Mouse (Mus musculus): Measurements from ENCODE around the gene Klhl8.

The Klhl8 gene

DNA sequence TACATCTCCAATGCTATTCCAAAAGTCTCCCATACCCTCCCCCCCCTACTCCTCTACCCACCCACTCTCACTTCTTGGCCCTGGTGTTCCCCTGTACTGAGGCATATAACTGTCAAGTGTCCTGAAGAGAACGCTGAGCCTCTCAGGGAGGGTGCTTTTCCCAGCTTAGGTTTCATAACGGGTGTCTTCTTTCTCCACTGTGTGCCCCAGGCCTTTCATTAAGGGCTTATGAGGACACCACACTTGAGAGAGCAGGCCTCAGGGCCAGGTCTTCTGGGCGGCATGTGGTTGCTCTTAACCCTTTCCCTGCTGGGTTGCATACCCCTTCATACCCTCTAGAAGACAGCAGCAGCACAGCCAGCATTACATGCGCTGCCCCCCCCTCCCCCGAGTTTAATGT, 64.5 kb downstream of the Klhl8 start:
- no peak for DNase-seq (ENCODE audit: low spot score in 2 of 2)

- no peak for DNase-seq (ENCODE audit: low spot score in 2 of 2)
These were observed 64.9 kb downstream of the Klhl8 start for GRCm38 (mm10) chr5:103846154-103846551.

GRCm38 (mm10) chr5:103845418-103846153, 65.5 kb downstream of the Klhl8 start:
- DNase-seq (ENCODE audit: low spot score in 2 of 2) = no peak

- DNase-seq (ENCODE audit: low spot score in 2 of 2) = no peak
These were observed 67.1 kb downstream of the Klhl8 start for GRCm38 (mm10) chr5:103843938-103844337.

- DNase-seq (ENCODE audit: low spot score in 2 of 2) = no peak
These were observed 71.8 kb downstream of the Klhl8 start for GRCm38 (mm10) chr5:103839265-103839626.

- no peak for DNase-seq (ENCODE audit: low spot score in 2 of 2)
These were observed 72.4 kb downstream of the Klhl8 start for GRCm38 (mm10) chr5:103838550-103839264.

- DNase-seq (ENCODE audit: low spot score in 2 of 2) = no peak
These were observed 74.8 kb downstream of the Klhl8 start for GRCm38 (mm10) chr5:103836148-103836784.

GRCm38 (mm10) chr5:103835471-103836147, 75.5 kb downstream of the Klhl8 start:
- no peak for DNase-seq (ENCODE audit: low spot score in 2 of 2)

DNA sequence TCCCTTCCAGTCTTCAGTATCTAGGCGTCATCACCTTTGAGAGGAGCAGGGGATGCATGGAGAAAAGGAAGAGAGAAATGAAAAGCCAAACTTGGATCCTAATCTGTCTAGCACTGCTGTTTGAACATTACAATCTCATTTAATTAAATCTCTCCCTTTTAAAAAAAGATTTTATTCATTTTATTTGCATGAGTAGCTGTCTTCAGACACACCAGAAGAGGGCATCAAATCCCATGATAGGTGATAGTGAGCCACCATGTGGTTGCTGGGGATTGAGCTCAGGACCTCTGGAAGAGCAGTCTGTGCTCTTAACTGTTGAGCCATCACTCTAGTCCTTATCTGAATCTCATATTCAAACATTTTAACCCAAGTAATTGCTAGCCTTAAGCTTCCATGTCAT, 80.2 kb downstream of the Klhl8 start:
- no peak for DNase-seq (ENCODE audit: low spot score in 2 of 2)

- no peak for DNase-seq (ENCODE audit: low spot score in 2 of 2)
These were observed 81.9 kb downstream of the Klhl8 start for GRCm38 (mm10) chr5:103829158-103829557.

GRCm38 (mm10) chr5:103828729-103829128, 82.3 kb downstream of the Klhl8 start:
- DNase-seq (ENCODE audit: low spot score in 2 of 2) = no peak

DNA sequence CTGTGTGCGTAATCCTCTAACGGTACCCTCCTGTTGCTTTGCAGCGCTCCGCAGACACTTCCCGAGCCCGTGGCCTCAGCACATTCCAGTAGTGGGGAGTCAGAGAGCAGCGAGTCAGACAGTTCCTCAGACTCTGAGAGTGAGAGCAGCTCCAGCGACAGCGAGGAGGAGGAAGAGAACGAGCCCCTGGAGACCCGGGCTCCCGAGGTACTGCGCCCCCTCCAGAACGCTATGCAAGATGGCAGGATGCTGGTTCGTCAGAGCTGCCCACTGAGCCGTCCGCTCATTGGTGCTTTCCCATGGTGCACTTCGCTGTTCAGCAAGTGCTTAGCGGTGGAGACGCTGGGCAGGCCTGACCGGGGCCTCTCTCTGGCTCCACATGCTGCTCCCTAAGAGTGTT, 82.8 kb downstream of the Klhl8 start:
- DNase-seq (ENCODE audit: low spot score in 2 of 2) = no peak

DNA sequence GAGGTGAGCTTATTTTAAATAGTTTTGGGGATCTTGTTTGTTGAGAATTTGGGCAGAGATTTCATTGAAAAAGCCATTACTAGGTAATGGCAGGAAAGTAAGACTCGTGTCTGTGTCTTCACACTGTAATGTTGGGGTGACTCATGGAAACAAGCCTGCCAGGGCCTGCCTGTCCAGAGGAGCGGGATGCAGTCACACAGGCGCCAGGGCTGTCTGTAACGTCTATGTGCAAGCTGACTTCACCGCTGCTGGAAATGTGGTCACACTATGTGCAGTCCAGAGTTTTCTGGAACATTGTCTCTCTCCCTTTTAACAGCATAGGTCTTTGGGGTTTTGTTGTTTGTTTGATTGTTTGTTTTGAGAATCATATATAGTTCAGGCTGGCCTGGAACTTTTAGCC, 88.1 kb downstream of the Klhl8 start:
- no peak for DNase-seq (ENCODE audit: low spot score in 2 of 2)

DNA sequence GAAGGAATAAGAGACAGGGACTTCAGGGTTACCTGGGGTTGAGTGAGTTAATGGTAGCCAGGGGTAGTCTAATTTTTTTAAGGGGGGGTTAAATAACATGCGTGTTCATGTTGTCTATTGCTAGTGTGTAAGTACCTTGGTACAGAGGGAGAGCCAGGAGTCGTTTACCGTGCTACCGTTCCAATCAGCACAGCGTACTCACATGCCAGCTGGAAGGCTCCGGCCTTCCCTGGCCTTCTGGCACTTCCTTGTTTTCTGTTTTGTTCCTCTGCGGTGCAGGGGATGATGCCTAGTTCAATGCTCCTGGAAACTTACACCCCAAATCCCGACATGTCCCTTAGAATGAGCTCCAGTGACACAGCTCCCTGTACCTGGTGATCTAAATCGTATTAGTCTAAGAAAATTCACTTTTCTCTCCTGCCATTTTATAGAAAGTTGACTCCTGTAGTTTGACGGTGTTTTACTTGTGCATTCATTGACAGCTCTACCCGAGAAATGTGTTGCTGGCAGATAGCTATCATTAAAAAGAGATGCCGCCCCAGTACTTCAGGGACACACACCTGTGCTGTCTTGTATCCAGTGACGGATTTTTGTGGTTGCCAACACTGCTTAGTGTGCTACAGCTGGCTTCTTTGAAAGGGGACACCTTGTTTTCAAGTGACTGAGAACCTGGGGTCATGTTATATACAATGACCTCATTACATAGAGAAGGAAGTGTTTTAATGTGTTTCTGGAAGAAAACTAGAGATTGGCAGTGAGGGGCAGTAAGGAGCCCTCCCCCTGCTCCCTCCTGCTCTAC, 89.4 kb downstream of the Klhl8 start:
- DNase-seq (ENCODE audit: low spot score in 2 of 2) = no peak

GRCm38 (mm10) chr5:103821062-103821461, 90.0 kb downstream of the Klhl8 start:
- no peak for DNase-seq (ENCODE audit: low spot score in 2 of 2)

GRCm38 (mm10) chr5:103819674-103820073, 91.4 kb downstream of the Klhl8 start:
- no peak for DNase-seq (ENCODE audit: low spot score in 2 of 2)

- no peak for DNase-seq (ENCODE audit: low spot score in 2 of 2)
These were observed 92.5 kb downstream of the Klhl8 start for GRCm38 (mm10) chr5:103818602-103819001.

DNA sequence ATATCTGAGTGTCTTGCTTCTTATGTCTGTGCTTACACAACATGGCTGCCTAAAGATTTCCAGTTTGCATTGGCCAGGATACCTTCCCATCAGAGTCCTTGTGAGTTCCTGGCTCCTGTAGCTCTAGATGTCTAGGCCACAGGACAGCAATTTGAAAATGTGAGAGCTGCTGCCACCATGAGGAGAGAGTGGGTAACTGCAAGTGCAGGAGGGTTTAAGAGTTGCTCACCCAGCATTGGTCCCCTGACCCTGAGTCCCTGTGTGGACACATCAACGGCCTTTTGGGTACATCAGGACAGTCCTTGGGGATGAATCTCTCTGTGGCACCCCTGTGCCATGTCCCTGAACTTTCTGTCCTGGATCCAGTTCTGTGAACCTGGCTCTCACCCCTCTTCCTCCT, 93.3 kb downstream of the Klhl8 start:
- peak; percentile 32 to 34 for DNase-seq (ENCODE audit: low spot score in 2 of 2)

DNA sequence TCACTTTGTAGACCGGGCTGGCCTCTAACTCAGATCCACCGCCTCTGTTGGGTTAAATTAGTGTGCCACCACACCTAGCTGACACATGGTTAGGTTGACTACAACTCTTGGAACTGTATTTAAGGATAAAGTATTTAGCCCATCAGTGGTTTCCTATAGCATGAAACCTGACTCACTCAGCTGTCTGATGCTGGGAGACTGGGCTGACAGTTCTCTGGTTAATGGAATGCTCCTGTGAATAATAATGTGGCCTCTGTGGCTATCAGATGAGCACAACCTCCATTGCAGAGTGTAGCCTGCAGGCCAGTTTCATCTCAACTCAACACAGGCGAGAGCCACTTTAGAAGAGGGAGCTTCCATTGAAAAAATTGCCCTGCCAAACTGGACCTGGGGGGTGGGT, 94.3 kb downstream of the Klhl8 start:
- no peak for DNase-seq (ENCODE audit: low spot score in 2 of 2)

GRCm38 (mm10) chr5:103815249-103815617, 95.8 kb downstream of the Klhl8 start:
- no peak for DNase-seq (ENCODE audit: low spot score in 2 of 2)

- no peak for DNase-seq (ENCODE audit: low spot score in 2 of 2)
These were observed 96.4 kb downstream of the Klhl8 start for GRCm38 (mm10) chr5:103814551-103815248.

Measured in right cerebral cortex, postnatal 36 days (tissue).